Mouse (Mus musculus): ENCODE results near the gene Sh3bgrl2. TPM values are rescaled to one million over a fixed set of nuclear protein-coding genes. Genes with fewer than 3 reads are reported as not detected.

Gene Sh3bgrl2
- total and polyA plus RNA-seq, 3 experiments = not detected

DNA sequence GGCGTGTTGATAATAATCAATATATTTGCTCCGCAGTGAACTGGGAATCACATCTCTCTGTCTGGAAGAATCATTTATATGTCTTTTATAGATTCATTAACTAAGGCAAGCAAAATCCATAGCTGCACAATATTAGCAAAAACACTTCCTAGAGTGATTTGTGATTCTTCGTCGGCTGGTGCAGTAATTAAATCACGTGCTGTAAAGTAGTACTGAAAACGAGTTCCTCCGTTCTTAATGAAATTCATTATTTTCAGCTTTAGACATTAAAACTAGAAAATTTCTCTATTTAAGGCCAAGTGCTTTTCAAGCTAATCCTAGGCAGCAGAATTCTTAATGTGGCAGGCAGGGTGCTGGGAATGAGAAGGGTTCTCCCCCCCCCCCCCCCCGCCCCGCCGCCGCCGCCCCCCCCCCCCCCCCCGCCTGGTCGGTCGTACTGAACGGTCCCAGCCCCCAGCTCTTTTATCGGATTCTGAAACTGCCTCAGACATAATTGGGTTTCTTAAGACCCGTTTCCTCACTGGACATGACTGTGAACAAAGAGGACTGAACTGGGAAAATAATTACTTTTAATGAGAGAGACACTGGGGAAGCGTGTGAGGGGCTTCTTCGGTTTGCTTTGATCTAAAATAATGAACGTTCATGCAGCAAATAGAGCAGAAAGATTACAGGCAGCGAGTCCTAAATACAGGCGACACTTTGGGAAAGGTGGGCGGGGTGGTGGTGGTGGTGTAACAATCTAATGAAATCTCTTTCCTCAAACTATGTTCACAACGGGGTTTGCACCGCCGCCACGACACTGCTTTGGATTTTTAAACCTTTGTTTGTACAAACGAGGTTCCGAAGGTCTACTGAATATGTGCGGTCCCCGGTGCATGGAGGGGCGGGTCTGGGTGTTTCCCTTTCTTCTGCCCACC, 116.1 kb downstream of the Sh3bgrl2 start:
- no peaks in the 10 kb centered on the region for H3K9me3 ChIP-seq (replicated peaks; ENCODE audit: insufficient read depth, low read length)
- H3K4me3 ChIP-seq (ENCODE audit: control insufficient read depth in 1 of 2, insufficient read depth in 1 of 2, low read depth in 2 of 2, low read length in 2 of 2) = no peak overlapping the region
- H3K27me3 ChIP-seq (ENCODE audit: control insufficient read depth in 1 of 2, insufficient read depth in 2 of 2, low read length in 2 of 2) = no peaks in the 10 kb centered on the region
- no peaks in the 10 kb centered on the region for H3K36me3 ChIP-seq (ENCODE audit: control insufficient read depth in 1 of 2, insufficient read depth in 2 of 2, low read length in 2 of 2)
- H3K27ac ChIP-seq (ENCODE audit: control insufficient read depth, low read depth, low read length) = no peak overlapping the region
- no peaks in the 10 kb centered on the region for H3K79me2 ChIP-seq (ENCODE audit: control insufficient read depth, insufficient read depth, low read length, poor library complexity)
- TF ChIP-seq POLR2AphosphoS5 (IDR thresholded peaks at IDR 0.05; ENCODE audit: borderline replicate concordance, low read depth, low read length) (no peak), NRF1 (IDR thresholded peaks at IDR 0.05; ENCODE audit: insufficient read depth, low read depth, low read length, poor library complexity, severe bottlenecking) (no peak), POLR2AphosphoS2 (IDR thresholded peaks at IDR 0.05; ENCODE audit: low read length) (no peak), TBP (IDR thresholded peaks at IDR 0.05; ENCODE audit: low read depth, low read length) (no peak), MXI1 (IDR thresholded peaks at IDR 0.05; ENCODE audit: low read depth, low read length) (no peak), MAX (IDR thresholded peaks at IDR 0.05; ENCODE audit: low read length) (no peak), USF2 (IDR thresholded peaks at IDR 0.05; ENCODE audit: borderline replicate concordance in 1 of 2, insufficient read depth in 1 of 2, low read depth in 1 of 2, low read length in 2 of 2) (no peak), MYC (IDR thresholded peaks at IDR 0.05; ENCODE audit: low read depth, low read length) (no peak), BHLHE40 (IDR thresholded peaks at IDR 0.05; ENCODE audit: borderline replicate concordance, low read depth, low read length) (no peak), ZNF384 (IDR thresholded peaks at IDR 0.05; ENCODE audit: low read depth, low read length) (no peak), MAFK (IDR thresholded peaks at IDR 0.05; ENCODE audit: borderline replicate concordance, low read depth, low read length) (no peak), MAZ (IDR thresholded peaks at IDR 0.05; ENCODE audit: low read depth, low read length) (no peak), HCFC1 (IDR thresholded peaks at IDR 0.05; ENCODE audit: low read depth, low read length) (no peak), ZC3H11A (IDR thresholded peaks at IDR 0.05; ENCODE audit: low read depth, low read length) (no peak), ZKSCAN1 (IDR thresholded peaks at IDR 0.05; ENCODE audit: low read depth, low read length) (no peak), SIN3A (IDR thresholded peaks at IDR 0.05; ENCODE audit: low read length) (no peak), UBTF (IDR thresholded peaks at IDR 0.05; ENCODE audit: borderline replicate concordance, insufficient read depth, low read depth, low read length) (no peak), ELF1 (IDR thresholded peaks at IDR 0.05; ENCODE audit: low read depth, low read length) (no peak)
- H3K9ac ChIP-seq (ENCODE audit: control insufficient read depth, low read depth, low read length, poor library complexity, severe bottlenecking) = no peak overlapping the region
- no peaks in the 10 kb centered on the region for H3K4me1 ChIP-seq (ENCODE audit: control insufficient read depth in 1 of 2, insufficient read depth in 2 of 2, low read length in 2 of 2)
- no peak for DNase-seq (ENCODE audit: low read depth, low spot score)

DNA sequence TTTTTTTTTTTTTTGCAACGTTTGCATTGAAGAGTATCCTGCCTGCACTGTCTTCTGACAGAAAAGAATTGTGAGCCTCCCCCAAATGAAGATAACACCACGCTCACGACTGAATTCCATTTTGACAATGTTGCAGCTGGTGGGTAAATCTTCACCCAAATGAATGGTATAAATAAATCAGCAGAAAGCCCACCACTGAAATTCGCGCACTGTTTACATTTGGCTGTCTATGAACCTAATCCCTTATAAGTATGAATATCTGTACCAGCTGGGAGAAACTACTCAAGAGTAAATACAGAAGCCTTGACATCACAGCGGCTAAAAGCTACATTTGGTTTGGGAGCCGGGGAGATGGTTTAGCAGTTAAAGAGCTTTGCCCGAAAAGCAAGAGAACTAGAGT, 116.8 kb downstream of the Sh3bgrl2 start:
- TF ChIP-seq CHD1 (IDR thresholded peaks at IDR 0.05; ENCODE audit: low read depth, low read length) (no peak), ZC3H11A (IDR thresholded peaks at IDR 0.05; ENCODE audit: low read depth, low read length) (no peak), CHD2 (IDR thresholded peaks at IDR 0.05; ENCODE audit: low read length) (no peak), JUND (IDR thresholded peaks at IDR 0.05; ENCODE audit: low read depth, low read length) (no peak), RCOR1 (IDR thresholded peaks at IDR 0.05; ENCODE audit: low read depth, low read length) (no peak), NELFE (IDR thresholded peaks at IDR 0.05; ENCODE audit: low read depth, low read length) (no peak), POLR2AphosphoS2 (IDR thresholded peaks at IDR 0.05; ENCODE audit: low read length) (no peak), TCF12 (IDR thresholded peaks at IDR 0.05; ENCODE audit: low read depth, low read length) (no peak), MYB (IDR thresholded peaks at IDR 0.05; ENCODE audit: low read depth, low read length) (no peak), RAD21 (IDR thresholded peaks at IDR 0.05; ENCODE audit: low read depth, low read length) (no peak), SIN3A (IDR thresholded peaks at IDR 0.05; ENCODE audit: low read length) (no peak), E2F4 (IDR thresholded peaks at IDR 0.05; ENCODE audit: borderline replicate concordance, low read depth, low read length) (no peak), POLR2A (IDR thresholded peaks at IDR 0.05; ENCODE audit: control insufficient read depth in 1 of 2, insufficient read depth in 1 of 2, low read depth in 1 of 2, low read length in 2 of 2, poor library complexity in 1 of 2) (no peak), ETS1 (IDR thresholded peaks at IDR 0.05; ENCODE audit: low read depth, low read length) (no peak), POLR2AphosphoS5 (IDR thresholded peaks at IDR 0.05; ENCODE audit: borderline replicate concordance, low read depth, low read length) (no peak), USF2 (IDR thresholded peaks at IDR 0.05; ENCODE audit: borderline replicate concordance in 1 of 2, insufficient read depth in 1 of 2, low read depth in 1 of 2, low read length in 2 of 2) (no peak)
- Histone ChIP-seq H3K27ac (ENCODE audit: control insufficient read depth, low read depth, low read length) (no peak overlapping the region), H3K9ac (ENCODE audit: control insufficient read depth, low read depth, low read length, poor library complexity, severe bottlenecking) (no peak overlapping the region)

More for the DNA sequence above, 116.8 kb downstream of the Sh3bgrl2 start:
- no peaks in the 10 kb centered on the region for H3K27me3 ChIP-seq (ENCODE audit: control insufficient read depth in 1 of 2, insufficient read depth in 2 of 2, low read length in 2 of 2)
- no peaks in the 10 kb centered on the region for H3K9me3 ChIP-seq (replicated peaks; ENCODE audit: insufficient read depth, low read length)
- DNase-seq (ENCODE audit: low read depth, low spot score) = no peak
- H3K4me3 ChIP-seq (ENCODE audit: control insufficient read depth in 1 of 2, insufficient read depth in 1 of 2, low read depth in 2 of 2, low read length in 2 of 2) = no peak overlapping the region
- H3K79me2 ChIP-seq (ENCODE audit: control insufficient read depth, insufficient read depth, low read length, poor library complexity) = no peaks in the 10 kb centered on the region
- no peaks in the 10 kb centered on the region for H3K36me3 ChIP-seq (ENCODE audit: control insufficient read depth in 1 of 2, insufficient read depth in 2 of 2, low read length in 2 of 2)
- H3K4me1 ChIP-seq (ENCODE audit: control insufficient read depth in 1 of 2, insufficient read depth in 2 of 2, low read length in 2 of 2) = no peaks in the 10 kb centered on the region

Data from MEL (cell line).